29 mouse cellular contexts compared by ENCODE assay signal in genomic region chr16:31624749-31625148, GRCm38 (mm10). TPM values are rescaled to one million over a fixed set of nuclear protein-coding genes. Genes with fewer than 3 reads are reported as not detected.
A peak's percentile ranks its signal among the peaks of the same experiment; 100 is the strongest.
DNase-seq lines count a peak whose midpoint lies in the region; ATAC-seq lines count a peak whose summit lies in the region.
"Had no signal": no experiment of that assay in that cellular context is flagged by ENCODE, and none has a peak within 500 bp of the region (broad histone marks: within the 10 kb centered on the region; RNA-seq: fewer than 3 reads in every experiment).

No protein-coding gene starts in this region.

- H3K27me3 ChIP-seq in heart, embryonic 10.5 days (ENCODE audit: insufficient read depth, poor library complexity, severe bottlenecking): no peaks in the 10 kb centered on the region
- no peaks in the 10 kb centered on the region for H3K27me3 ChIP-seq in liver, embryonic 13.5 days
- H3K27me3 ChIP-seq: heart, embryonic 13.5 days; intestine, embryonic 15.5 days; midbrain, embryonic 15.5 days; neural tube, embryonic 15.5 days had no signal

- no peaks in the 10 kb centered on the region for H3K9me3 ChIP-seq in heart, embryonic 10.5 days
- H3K9me3 ChIP-seq in liver, embryonic 13.5 days (replicated peaks): no peaks in the 10 kb centered on the region
- H3K9me3 ChIP-seq: heart, embryonic 13.5 days; intestine, embryonic 15.5 days; midbrain, embryonic 10.5 days; midbrain, embryonic 15.5 days; neural tube, embryonic 15.5 days had no signal

- no peaks in the 10 kb centered on the region for H3K36me3 ChIP-seq in heart, embryonic 10.5 days
- H3K36me3 ChIP-seq in liver, embryonic 13.5 days: no peaks in the 10 kb centered on the region
- H3K36me3 ChIP-seq: heart, embryonic 13.5 days; intestine, embryonic 15.5 days; midbrain, embryonic 10.5 days; midbrain, embryonic 15.5 days; neural tube, embryonic 15.5 days had no signal

- 63% methylated on average over 1 of the region's 1 CpGs for WGBS in heart, embryonic 10.5 days
- WGBS in liver, embryonic 13.5 days (ENCODE audit: insufficient replicate concordance): 18% methylated on average over 1 of the region's 1 CpGs

- peak; percentile 92 for ATAC-seq in liver, embryonic 13.5 days (ENCODE audit: low read depth)
- ATAC-seq: forebrain, embryonic 14.5 days; intestine, embryonic 15.5 days; midbrain, embryonic 15.5 days had no signal

- H3K4me1 ChIP-seq in heart, embryonic 10.5 days: 0 out of 2 replicates have a peak, but pooled peaks cover 3% of the 10 kb centered on the region
- H3K4me1 ChIP-seq in liver, embryonic 13.5 days (replicated peaks): peaks cover 30% of the 10 kb centered on the region
- H3K4me1 ChIP-seq: intestine, embryonic 15.5 days; midbrain, embryonic 15.5 days; neural tube, embryonic 15.5 days had no signal

- DNase-seq in heart, embryonic 10.5 days (ENCODE audit: low spot score): peak; percentile 87
- no peak for DNase-seq in heart, adult 18-20 months
- peak; percentile 75 for DNase-seq in c-Kit-positive CD71-positive TER-119-negative erythroid progenitor cells, embryonic 14.5 days (ENCODE audit: low read depth)
- peak; percentile 69 for DNase-seq in liver, embryonic 13.5 days
- peak; percentile 10 for DNase-seq in yolk sac, embryonic 10.5 days (ENCODE audit: low spot score)
- DNase-seq in cerebellum, adult 9-10 months: no peak
- DNase-seq in thymus, postnatal 0 days (ENCODE audit: low spot score): no peak
- no peak for DNase-seq in cerebellum, adult 18-20 months
- DNase-seq: adrenal gland, adult 2 months; adrenal gland, postnatal 36 days; cerebellum, adult 11-12 months; cerebellum, postnatal 25 days; heart, postnatal 10 days; kidney, adult 2 months; kidney, postnatal 36 days; left cerebral cortex, postnatal 4 days; lung, embryonic 14.5 days; lung, postnatal 14 days; retina, postnatal 1 day; right cerebral cortex, postnatal 14 days had no signal

- H3K9ac ChIP-seq in liver, embryonic 13.5 days: no peak overlapping the region
- H3K9ac ChIP-seq: heart, embryonic 13.5 days; hindbrain, embryonic 14.5 days; intestine, embryonic 15.5 days; lung, embryonic 14.5 days; midbrain, embryonic 15.5 days; neural tube, embryonic 15.5 days had no signal

- no peak overlapping the region for H3K27ac ChIP-seq in heart, embryonic 10.5 days
- H3K27ac ChIP-seq in liver, embryonic 13.5 days: peak overlapping the region; percentile 58
- H3K27ac ChIP-seq: heart, embryonic 13.5 days; hindbrain, embryonic 14.5 days; intestine, embryonic 15.5 days; layer of hippocampus, adult 2 months; left cerebral cortex, adult 2 months; midbrain, embryonic 10.5 days; midbrain, embryonic 15.5 days; neural tube, embryonic 15.5 days had no signal

- H3K4me2 ChIP-seq in liver, embryonic 13.5 days: peak overlapping the region; percentile 2; the same call in 1 of the 2 replicates
- H3K4me2 ChIP-seq: heart, embryonic 13.5 days; hindbrain, embryonic 14.5 days; intestine, embryonic 15.5 days; lung, embryonic 14.5 days; midbrain, embryonic 15.5 days; neural tube, embryonic 15.5 days had no signal

- H3K4me3 ChIP-seq in heart, embryonic 10.5 days: no peak overlapping the region
- H3K4me3 ChIP-seq in liver, embryonic 13.5 days (replicated peaks): no peak overlapping the region
- H3K4me3 ChIP-seq: heart, embryonic 13.5 days; intestine, embryonic 15.5 days; layer of hippocampus, adult 2 months; left cerebral cortex, adult 2 months; midbrain, embryonic 10.5 days; midbrain, embryonic 15.5 days; neural tube, embryonic 15.5 days had no signal

RNA-seq across cellular contexts. Expression of gene Dlg1, which starts 38.5 kb away (rescaled TPM):
- polyA plus RNA-seq in heart, embryonic 10.5 days (2016; fragmentation: Nextera tagmentation; extraction: Ambion mirVana): 21.1 and 25.5 TPM in 2 replicates
- 10 to 100 TPM; 52.6 to 59.2 TPM for total RNA-seq in heart, adult 18-20 months (2021)
- polyA plus RNA-seq in liver, embryonic 13.5 days (2015; fragmentation: Nextera tagmentation; extraction: Ambion mirVana): 8.8 and 10.3 TPM in 2 replicates
- 14.7 and 17.8 TPM in 2 replicates for polyA plus RNA-seq in thymus, postnatal 0 days (2015; fragmentation: Nextera tagmentation; extraction: Ambion mirVana)

Comparison
In these comparisons a context has a peak if more than half of its experiments do, and no peak if none do; other contexts are left out.
1. DNase-seq: peak in heart, embryonic 10.5 days (single experiment), c-Kit-positive CD71-positive TER-119-negative erythroid progenitor cells, embryonic 14.5 days (single experiment), liver, embryonic 13.5 days (single experiment) and yolk sac, embryonic 10.5 days (single experiment); none in heart, adult 18-20 months (0 of 2), cerebellum, adult 9-10 months (single experiment), thymus, postnatal 0 days (single experiment) and cerebellum, adult 18-20 months (0 of 2).